Mouse (Mus musculus) MEL (cell line): ENCODE measurements around the gene Prkar1b. TPM values are rescaled to one million over a fixed set of nuclear protein-coding genes. Genes with fewer than 3 reads are reported as not detected.

Experiments
- DNase-seq: peaks from one replicate; pipeline ENCODE4 v3.0.0; 2011; ENCODE audit warnings: low read depth, low spot score
- H3K27ac ChIP-seq: 2 replicates; pipeline ENCODE4 v1.5.1; 2012; ENCODE audit warnings: low read depth, mild to moderate bottlenecking, control low read depth, low read length, moderate library complexity; ENCODE audit not compliant: control insufficient read depth
- H3K27me3 ChIP-seq, 2 experiments: fragments of 150-350 bp in 1 of 2; sonication (generic) in 1 of 2; 2 replicates each; pipeline ENCODE4 v1.6.1; 2012; ENCODE audit warnings: low read length in 2 of 2, mild to moderate bottlenecking in 2 of 2, improper control_type of control experiment in 1 of 2, moderate library complexity in 1 of 2; ENCODE audit not compliant: insufficient read depth in 2 of 2, control insufficient read depth in 1 of 2
- H3K36me3 ChIP-seq, 2 experiments: 2 replicates each; pipeline ENCODE4 v1.6.1; 2012 to 2014; ENCODE audit warnings: low read length in 2 of 2, improper control_type of control experiment in 1 of 2, inconsistent platforms in 1 of 2, mild to moderate bottlenecking in 1 of 2; ENCODE audit not compliant: insufficient read depth in 2 of 2, control insufficient read depth in 1 of 2
- H3K4me1 ChIP-seq, 2 experiments: fragments of 150-350 bp in 1 of 2; sonication (generic) in 1 of 2; 2 replicates each; pipeline ENCODE4 v1.6.1; 2012; ENCODE audit warnings: low read length in 2 of 2, improper control_type of control experiment in 1 of 2, mild to moderate bottlenecking in 1 of 2; ENCODE audit not compliant: insufficient read depth in 2 of 2, control insufficient read depth in 1 of 2
- H3K4me3 ChIP-seq, 2 experiments: fragments of 150-350 bp in 1 of 2; sonication (generic) in 1 of 2; 2 replicates each; pipeline ENCODE4 v1.5.1; 2012; ENCODE audit warnings: low read depth in 2 of 2, low read length in 2 of 2, mild to moderate bottlenecking in 2 of 2, moderate library complexity in 2 of 2, control low read depth in 1 of 2, improper control_type of control experiment in 1 of 2; ENCODE audit not compliant: control insufficient read depth in 1 of 2, insufficient read depth in 1 of 2
- H3K79me2 ChIP-seq: 2 replicates; pipeline ENCODE4 v1.6.1; 2012; ENCODE audit warnings: mild to moderate bottlenecking, low read length, moderate library complexity; ENCODE audit not compliant: control insufficient read depth, poor library complexity, insufficient read depth
- H3K9ac ChIP-seq: 2 replicates; pipeline ENCODE4 v1.6.1; 2012; ENCODE audit warnings: low read depth, mild to moderate bottlenecking, control low read depth, low read length, moderate library complexity; ENCODE audit not compliant: control insufficient read depth, poor library complexity, severe bottlenecking
- H3K9me3 ChIP-seq: fragments of 150-350 bp; sonication (generic); replicated peaks from 2 replicates; pipeline ENCODE4 v1.6.1; 2012; ENCODE audit warnings: mild to moderate bottlenecking, low read length, improper control_type of control experiment, moderate library complexity; ENCODE audit not compliant: insufficient read depth
- BHLHE40 ChIP-seq: IDR thresholded peaks from 2 replicates; pipeline ENCODE4 v1.6.1; 2012; ENCODE audit warnings: low read depth, mild to moderate bottlenecking, inconsistent platforms, low read length, improper control_type of control experiment, borderline replicate concordance
- CHD1 ChIP-seq: IDR thresholded peaks from 2 replicates; pipeline ENCODE4 v1.6.1; 2012; ENCODE audit warnings: low read depth, mild to moderate bottlenecking, inconsistent platforms, low read length, improper control_type of control experiment
- E2F4 ChIP-seq: IDR thresholded peaks from 2 replicates; pipeline ENCODE4 v1.6.1; 2011; ENCODE audit warnings: low read depth, low read length, improper control_type of control experiment, borderline replicate concordance
- ELF1 ChIP-seq: IDR thresholded peaks from 2 replicates; pipeline ENCODE4 v1.6.1; 2014; ENCODE audit warnings: low read depth, mild to moderate bottlenecking, inconsistent platforms, low read length, improper control_type of control experiment, moderate library complexity
- EP300 ChIP-seq, 2 experiments: IDR thresholded peaks; 2 replicates each; pipeline ENCODE4 v1.6.1; 2011; ENCODE audit warnings: improper control_type of control experiment in 2 of 2, low read length in 2 of 2, low read depth in 1 of 2, mild to moderate bottlenecking in 1 of 2
- ETS1 ChIP-seq: IDR thresholded peaks from 2 replicates; pipeline ENCODE4 v1.6.1; 2012; ENCODE audit warnings: low read depth, mild to moderate bottlenecking, inconsistent platforms, low read length, improper control_type of control experiment, moderate library complexity
- GABPA ChIP-seq: IDR thresholded peaks from 2 replicates; pipeline ENCODE4 v1.6.1; 2012; ENCODE audit warnings: low read depth, mild to moderate bottlenecking, inconsistent platforms, low read length, improper control_type of control experiment, moderate library complexity
- GATA1 ChIP-seq: IDR thresholded peaks from 2 replicates; pipeline ENCODE4 v1.6.1; 2011; ENCODE audit warnings: low read depth, low read length, improper control_type of control experiment
- JUND ChIP-seq: IDR thresholded peaks from 2 replicates; pipeline ENCODE4 v1.6.1; 2011; ENCODE audit warnings: low read depth, mild to moderate bottlenecking, improper control_type of control experiment, low read length
- KAT2A ChIP-seq: conservative IDR thresholded peaks from 2 replicates; pipeline ENCODE4 v1.6.1; 2012; ENCODE audit warnings: low read depth, low read length, improper control_type of control experiment, inconsistent platforms
- MYB ChIP-seq: IDR thresholded peaks from 2 replicates; pipeline ENCODE4 v1.6.1; 2011; ENCODE audit warnings: mild to moderate bottlenecking, low read depth, low read length, improper control_type of control experiment
- NELFE ChIP-seq: IDR thresholded peaks from 2 replicates; pipeline ENCODE4 v1.6.1; 2011; ENCODE audit warnings: low read depth, low read length, improper control_type of control experiment
- NRF1 ChIP-seq: IDR thresholded peaks from 2 replicates; pipeline ENCODE4 v1.6.1; 2014; ENCODE audit warnings: low read depth, mild to moderate bottlenecking, inconsistent platforms, low read length, improper control_type of control experiment, moderate library complexity; ENCODE audit not compliant: poor library complexity, insufficient read depth, severe bottlenecking
- POLR2A ChIP-seq, 2 experiments: IDR thresholded peaks; 2 replicates each; pipeline ENCODE4 v1.6.1; 2011 to 2012; ENCODE audit warnings: low read length in 2 of 2, mild to moderate bottlenecking in 2 of 2, control low read depth in 1 of 2, improper control_type of control experiment in 1 of 2, low read depth in 1 of 2, moderate library complexity in 1 of 2; ENCODE audit not compliant: control insufficient read depth in 1 of 2, insufficient read depth in 1 of 2, poor library complexity in 1 of 2
- POLR2AphosphoS5 ChIP-seq: IDR thresholded peaks from 2 replicates; pipeline ENCODE4 v1.6.1; 2012; ENCODE audit warnings: low read depth, borderline replicate concordance, mild to moderate bottlenecking, inconsistent platforms, low read length, moderate library complexity, mixed read lengths
- RCOR1 ChIP-seq: IDR thresholded peaks from 2 replicates; pipeline ENCODE4 v1.6.1; 2012; ENCODE audit warnings: low read depth, mild to moderate bottlenecking, inconsistent platforms, low read length, improper control_type of control experiment
- SIN3A ChIP-seq: IDR thresholded peaks from 2 replicates; pipeline ENCODE4 v1.6.1; 2012; ENCODE audit warnings: low read length, improper control_type of control experiment, inconsistent platforms
- SMC3 ChIP-seq: IDR thresholded peaks from 2 replicates; pipeline ENCODE4 v1.6.1; 2011; ENCODE audit warnings: low read depth, low read length, improper control_type of control experiment
- TAL1 ChIP-seq: IDR thresholded peaks from 2 replicates; pipeline ENCODE4 v1.6.1; 2012; ENCODE audit warnings: mild to moderate bottlenecking, inconsistent platforms, low read length, moderate library complexity, mixed read lengths
- TBP ChIP-seq: IDR thresholded peaks from 2 replicates; pipeline ENCODE4 v1.8.0; 2011; ENCODE audit warnings: low read depth, low read length, improper control_type of control experiment
- UBTF ChIP-seq: IDR thresholded peaks from 2 replicates; pipeline ENCODE4 v1.6.1; 2012; ENCODE audit warnings: low read depth, mild to moderate bottlenecking, inconsistent platforms, low read length, improper control_type of control experiment, moderate library complexity, borderline replicate concordance; ENCODE audit not compliant: insufficient read depth
- USF1 ChIP-seq: IDR thresholded peaks from 2 replicates; pipeline ENCODE4 v1.6.1; 2014; ENCODE audit warnings: low read depth, mild to moderate bottlenecking, inconsistent platforms, low read length, improper control_type of control experiment, moderate library complexity
- USF2 ChIP-seq, 2 experiments: IDR thresholded peaks; 2 replicates each; pipeline ENCODE4 v1.6.1; 2011 to 2012; ENCODE audit warnings: improper control_type of control experiment in 2 of 2, low read length in 2 of 2, borderline replicate concordance in 1 of 2, inconsistent platforms in 1 of 2, low read depth in 1 of 2, mild to moderate bottlenecking in 1 of 2; ENCODE audit not compliant: insufficient read depth in 1 of 2
- ZKSCAN1 ChIP-seq: IDR thresholded peaks from 2 replicates; pipeline ENCODE4 v1.6.1; 2012; ENCODE audit warnings: low read depth, mild to moderate bottlenecking, inconsistent platforms, low read length, improper control_type of control experiment, moderate library complexity
- ZMIZ1 ChIP-seq: IDR thresholded peaks from 2 replicates; pipeline ENCODE4 v1.6.1; 2012; ENCODE audit warnings: low read depth, mild to moderate bottlenecking, inconsistent platforms, low read length, improper control_type of control experiment, moderate library complexity
- ZNF384 ChIP-seq: IDR thresholded peaks from 2 replicates; pipeline ENCODE4 v1.6.1; 2012; ENCODE audit warnings: low read depth, mild to moderate bottlenecking, inconsistent platforms, low read length, improper control_type of control experiment
- polyA plus RNA-seq, 2 experiments: library from polyadenylated mRNA; stranded (reverse) in 1 of 2; unstranded in 1 of 2; fragments of >175 nt in 1 of 2; fragments of >200 nt in 1 of 2; gene quantifications; 2 replicates each; pipeline versions ENCODE4 v1.2.1 to v1.2.4; 2012; ENCODE audit warnings: low replicate concordance in 2 of 2, low read depth in 1 of 2; ENCODE audit not compliant: insufficient read length in 2 of 2, insufficient read depth in 1 of 2, missing spikeins in 1 of 2
- total RNA-seq: library from RNA; depleted of rRNA; stranded (reverse); fragments of 300-350 nt; gene quantifications from 2 replicates; pipeline ENCODE4 v1.2.3, GENCODE M21; 2012

Prkar1b gene
- total and polyA plus RNA-seq, 3 experiments: not detected

DNA sequence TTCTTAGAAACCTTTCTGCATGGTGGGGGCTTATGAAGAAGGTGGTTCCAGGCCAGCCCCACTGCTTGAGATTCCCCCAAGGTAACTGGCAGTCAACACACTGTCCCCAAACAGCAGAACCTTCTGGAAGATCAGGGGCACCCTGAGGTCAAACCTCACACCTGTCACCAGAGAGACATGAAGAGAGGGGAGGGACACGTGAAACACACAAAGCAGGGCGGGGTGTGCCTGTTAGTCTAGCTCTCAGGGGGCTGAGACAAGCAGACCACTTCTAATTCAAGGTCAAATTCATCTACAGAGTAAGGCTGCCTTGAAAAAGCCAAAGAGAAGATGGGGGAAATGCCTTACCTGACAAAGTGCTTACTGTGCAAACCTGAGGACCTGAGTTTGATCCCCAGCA lies 114.6 kb downstream of the Prkar1b start:
- no peaks in the 10 kb centered on the region for H3K27me3 ChIP-seq
- no peak for TF ChIP-seq SMC3
- TF ChIP-seq JUND: no peak
- no peak for TF ChIP-seq SIN3A
- TF ChIP-seq ZMIZ1: no peak
- TF ChIP-seq USF1: no peak
- no peak for TF ChIP-seq NELFE
- TF ChIP-seq EP300 (IDR thresholded peaks at IDR 0.05; ENCODE audit: low read depth in 1 of 2, low read length in 2 of 2): no peak
- no peak for TF ChIP-seq TAL1
- TF ChIP-seq POLR2A (IDR thresholded peaks at IDR 0.05; ENCODE audit: control insufficient read depth in 1 of 2, insufficient read depth in 1 of 2, low read depth in 1 of 2, low read length in 2 of 2, poor library complexity in 1 of 2): no peak
- TF ChIP-seq POLR2AphosphoS5: no peak
- TF ChIP-seq TBP: no peak
- no peak for TF ChIP-seq ZKSCAN1
- TF ChIP-seq CHD1: no peak
- TF ChIP-seq NRF1: no peak
- TF ChIP-seq BHLHE40: no peak
- no peak for TF ChIP-seq ELF1
- TF ChIP-seq KAT2A: no peak
- no peak for TF ChIP-seq ETS1
- TF ChIP-seq, all 39 proteins: peak for 0

GRCm38 (mm10) chr5:139034746-139035145 lies 115.1 kb downstream of the Prkar1b start:
- no peaks in the 10 kb centered on the region for H3K4me1 ChIP-seq
- no peak overlapping the region for H3K9ac ChIP-seq
- H3K4me3 ChIP-seq: no peak overlapping the region
- H3K27ac ChIP-seq: no peak overlapping the region
- H3K9me3 ChIP-seq: no peaks in the 10 kb centered on the region
- H3K36me3 ChIP-seq: no peaks in the 10 kb centered on the region
- no peaks in the 10 kb centered on the region for H3K79me2 ChIP-seq
- no peaks in the 10 kb centered on the region for H3K27me3 ChIP-seq
- DNase-seq: no peak
- no peak for TF ChIP-seq GABPA
- TF ChIP-seq TAL1: no peak
- no peak for TF ChIP-seq RCOR1
- no peak for TF ChIP-seq E2F4
- no peak for TF ChIP-seq USF2 (IDR thresholded peaks at IDR 0.05; ENCODE audit: borderline replicate concordance in 1 of 2, insufficient read depth in 1 of 2, low read depth in 1 of 2, low read length in 2 of 2)
- TF ChIP-seq ZKSCAN1: no peak
- TF ChIP-seq UBTF: no peak
- no peak for TF ChIP-seq ELF1
- TF ChIP-seq MYB: no peak
- TF ChIP-seq ZNF384: no peak
- no peak for TF ChIP-seq GATA1

More for the DNA sequence above, 114.6 kb downstream of the Prkar1b start:
- H3K9ac ChIP-seq: no peak overlapping the region
- no peaks in the 10 kb centered on the region for H3K4me1 ChIP-seq
- H3K27ac ChIP-seq: no peak overlapping the region
- H3K36me3 ChIP-seq: no peaks in the 10 kb centered on the region
- no peaks in the 10 kb centered on the region for H3K79me2 ChIP-seq
- no peaks in the 10 kb centered on the region for H3K9me3 ChIP-seq
- DNase-seq: no peak
- H3K4me3 ChIP-seq: no peak overlapping the region
